Mouse (Mus musculus) MEL (cell line): Measurements from ENCODE around the gene Erc2. TPM values are rescaled to one million over a fixed set of nuclear protein-coding genes. Genes with fewer than 3 reads are reported as not detected.

ENCODE experiments used
- DNase-seq: peaks from one replicate; pipeline ENCODE4 v3.0.0; 2011; ENCODE audit warnings: low read depth, low spot score
- H3K27ac ChIP-seq: 2 replicates; pipeline ENCODE4 v1.5.1; 2012; ENCODE audit warnings: low read depth, mild to moderate bottlenecking, control low read depth, low read length, moderate library complexity; ENCODE audit not compliant: control insufficient read depth
- H3K27me3 ChIP-seq, 2 experiments: fragments of 150-350 bp in 1 of 2; sonication (generic) in 1 of 2; 2 replicates each; pipeline ENCODE4 v1.6.1; 2012; ENCODE audit warnings: low read length in 2 of 2, mild to moderate bottlenecking in 2 of 2, improper control_type of control experiment in 1 of 2, moderate library complexity in 1 of 2; ENCODE audit not compliant: insufficient read depth in 2 of 2, control insufficient read depth in 1 of 2
- H3K36me3 ChIP-seq, 2 experiments: 2 replicates each; pipeline ENCODE4 v1.6.1; 2012 to 2014; ENCODE audit warnings: low read length in 2 of 2, improper control_type of control experiment in 1 of 2, inconsistent platforms in 1 of 2, mild to moderate bottlenecking in 1 of 2; ENCODE audit not compliant: insufficient read depth in 2 of 2, control insufficient read depth in 1 of 2
- H3K4me1 ChIP-seq, 2 experiments: fragments of 150-350 bp in 1 of 2; sonication (generic) in 1 of 2; 2 replicates each; pipeline ENCODE4 v1.6.1; 2012; ENCODE audit warnings: low read length in 2 of 2, improper control_type of control experiment in 1 of 2, mild to moderate bottlenecking in 1 of 2; ENCODE audit not compliant: insufficient read depth in 2 of 2, control insufficient read depth in 1 of 2
- H3K4me3 ChIP-seq, 2 experiments: fragments of 150-350 bp in 1 of 2; sonication (generic) in 1 of 2; 2 replicates each; pipeline ENCODE4 v1.5.1; 2012; ENCODE audit warnings: low read depth in 2 of 2, low read length in 2 of 2, mild to moderate bottlenecking in 2 of 2, moderate library complexity in 2 of 2, control low read depth in 1 of 2, improper control_type of control experiment in 1 of 2; ENCODE audit not compliant: control insufficient read depth in 1 of 2, insufficient read depth in 1 of 2
- H3K79me2 ChIP-seq: 2 replicates; pipeline ENCODE4 v1.6.1; 2012; ENCODE audit warnings: mild to moderate bottlenecking, low read length, moderate library complexity; ENCODE audit not compliant: control insufficient read depth, poor library complexity, insufficient read depth
- H3K9ac ChIP-seq: 2 replicates; pipeline ENCODE4 v1.6.1; 2012; ENCODE audit warnings: low read depth, mild to moderate bottlenecking, control low read depth, low read length, moderate library complexity; ENCODE audit not compliant: control insufficient read depth, poor library complexity, severe bottlenecking
- H3K9me3 ChIP-seq: fragments of 150-350 bp; sonication (generic); replicated peaks from 2 replicates; pipeline ENCODE4 v1.6.1; 2012; ENCODE audit warnings: mild to moderate bottlenecking, low read length, improper control_type of control experiment, moderate library complexity; ENCODE audit not compliant: insufficient read depth
- BHLHE40 ChIP-seq: IDR thresholded peaks from 2 replicates; pipeline ENCODE4 v1.6.1; 2012; ENCODE audit warnings: low read depth, mild to moderate bottlenecking, inconsistent platforms, low read length, improper control_type of control experiment, borderline replicate concordance
- CHD1 ChIP-seq: IDR thresholded peaks from 2 replicates; pipeline ENCODE4 v1.6.1; 2012; ENCODE audit warnings: low read depth, mild to moderate bottlenecking, inconsistent platforms, low read length, improper control_type of control experiment
- CHD2 ChIP-seq: IDR thresholded peaks from 2 replicates; pipeline ENCODE4 v1.6.1; 2011; ENCODE audit warnings: low read length, improper control_type of control experiment
- CTCF ChIP-seq, 3 experiments: IDR thresholded peaks in 2 of 3; conservative IDR thresholded peaks in 1 of 3; 2 replicates each; pipeline ENCODE4 v1.5.1; 2011 to 2012; ENCODE audit warnings: low read length in 3 of 3, low read depth in 2 of 3, mild to moderate bottlenecking in 2 of 3, improper control_type of control experiment in 1 of 3, inconsistent platforms in 1 of 3, mixed read lengths in 1 of 3, moderate library complexity in 1 of 3; ENCODE audit not compliant: control insufficient read depth in 1 of 3, insufficient read depth in 1 of 3, poor library complexity in 1 of 3, severe bottlenecking in 1 of 3
- ELF1 ChIP-seq: IDR thresholded peaks from 2 replicates; pipeline ENCODE4 v1.6.1; 2014; ENCODE audit warnings: low read depth, mild to moderate bottlenecking, inconsistent platforms, low read length, improper control_type of control experiment, moderate library complexity
- EP300 ChIP-seq, 2 experiments: IDR thresholded peaks; 2 replicates each; pipeline ENCODE4 v1.6.1; 2011; ENCODE audit warnings: improper control_type of control experiment in 2 of 2, low read length in 2 of 2, low read depth in 1 of 2, mild to moderate bottlenecking in 1 of 2
- ETS1 ChIP-seq: IDR thresholded peaks from 2 replicates; pipeline ENCODE4 v1.6.1; 2012; ENCODE audit warnings: low read depth, mild to moderate bottlenecking, inconsistent platforms, low read length, improper control_type of control experiment, moderate library complexity
- MAX ChIP-seq: IDR thresholded peaks from 2 replicates; pipeline ENCODE4 v1.6.1; 2011; ENCODE audit warnings: low read length, improper control_type of control experiment
- MAZ ChIP-seq: IDR thresholded peaks from 2 replicates; pipeline ENCODE4 v1.6.1; 2012; ENCODE audit warnings: low read depth, mild to moderate bottlenecking, inconsistent platforms, low read length, improper control_type of control experiment
- MEF2A ChIP-seq: IDR thresholded peaks from 2 replicates; pipeline ENCODE4 v1.6.1; 2014; ENCODE audit warnings: low read depth, mild to moderate bottlenecking, inconsistent platforms, low read length, improper control_type of control experiment; ENCODE audit not compliant: poor library complexity, insufficient replicate concordance, severe bottlenecking; ENCODE audit errors: extremely low read depth
- MYB ChIP-seq: IDR thresholded peaks from 2 replicates; pipeline ENCODE4 v1.6.1; 2011; ENCODE audit warnings: mild to moderate bottlenecking, low read depth, low read length, improper control_type of control experiment
- NRF1 ChIP-seq: IDR thresholded peaks from 2 replicates; pipeline ENCODE4 v1.6.1; 2014; ENCODE audit warnings: low read depth, mild to moderate bottlenecking, inconsistent platforms, low read length, improper control_type of control experiment, moderate library complexity; ENCODE audit not compliant: poor library complexity, insufficient read depth, severe bottlenecking
- POLR2A ChIP-seq, 2 experiments: IDR thresholded peaks; 2 replicates each; pipeline ENCODE4 v1.6.1; 2011 to 2012; ENCODE audit warnings: low read length in 2 of 2, mild to moderate bottlenecking in 2 of 2, control low read depth in 1 of 2, improper control_type of control experiment in 1 of 2, low read depth in 1 of 2, moderate library complexity in 1 of 2; ENCODE audit not compliant: control insufficient read depth in 1 of 2, insufficient read depth in 1 of 2, poor library complexity in 1 of 2
- POLR2AphosphoS2 ChIP-seq: IDR thresholded peaks from 2 replicates; pipeline ENCODE4 v1.6.1; 2011; ENCODE audit warnings: low read length, improper control_type of control experiment
- SIN3A ChIP-seq: IDR thresholded peaks from 2 replicates; pipeline ENCODE4 v1.6.1; 2012; ENCODE audit warnings: low read length, improper control_type of control experiment, inconsistent platforms
- SMC3 ChIP-seq: IDR thresholded peaks from 2 replicates; pipeline ENCODE4 v1.6.1; 2011; ENCODE audit warnings: low read depth, low read length, improper control_type of control experiment
- TAL1 ChIP-seq: IDR thresholded peaks from 2 replicates; pipeline ENCODE4 v1.6.1; 2012; ENCODE audit warnings: mild to moderate bottlenecking, inconsistent platforms, low read length, moderate library complexity, mixed read lengths
- TCF12 ChIP-seq: IDR thresholded peaks from 2 replicates; pipeline ENCODE4 v1.6.1; 2014; ENCODE audit warnings: low read depth, mild to moderate bottlenecking, inconsistent platforms, low read length, improper control_type of control experiment, moderate library complexity
- ZNF384 ChIP-seq: IDR thresholded peaks from 2 replicates; pipeline ENCODE4 v1.6.1; 2012; ENCODE audit warnings: low read depth, mild to moderate bottlenecking, inconsistent platforms, low read length, improper control_type of control experiment
- polyA plus RNA-seq, 2 experiments: library from polyadenylated mRNA; stranded (reverse) in 1 of 2; unstranded in 1 of 2; fragments of >175 nt in 1 of 2; fragments of >200 nt in 1 of 2; gene quantifications; 2 replicates each; pipeline versions ENCODE4 v1.2.1 to v1.2.4; 2012; ENCODE audit warnings: low replicate concordance in 2 of 2, low read depth in 1 of 2; ENCODE audit not compliant: insufficient read length in 2 of 2, insufficient read depth in 1 of 2, missing spikeins in 1 of 2
- total RNA-seq: library from RNA; depleted of rRNA; stranded (reverse); fragments of 300-350 nt; gene quantifications from 2 replicates; pipeline ENCODE4 v1.2.3, GENCODE M21; 2012

Erc2 gene
- total and polyA plus RNA-seq, 3 experiments, result not detected

GRCm38 (mm10) chr14:28143998-28144397, 521.8 kb downstream of the Erc2 start:
- Histone ChIP-seq H3K9me3 (no peaks in the 10 kb centered on the region), H3K9ac (no peak overlapping the region), H3K4me1 (no peaks in the 10 kb centered on the region), H3K79me2 (no peaks in the 10 kb centered on the region), H3K4me3 (no peak overlapping the region), H3K36me3 (no peaks in the 10 kb centered on the region), H3K27ac (no peak overlapping the region), H3K27me3 (no peaks in the 10 kb centered on the region)
- no peak for TF ChIP-seq BHLHE40
- no peak for DNase-seq

- Histone ChIP-seq H3K4me1 (no peaks in the 10 kb centered on the region), H3K36me3 (no peaks in the 10 kb centered on the region), H3K4me3 (no peak overlapping the region), H3K9ac (no peak overlapping the region), H3K27me3 (no peaks in the 10 kb centered on the region), H3K79me2 (no peaks in the 10 kb centered on the region), H3K9me3 (no peaks in the 10 kb centered on the region), H3K27ac (no peak overlapping the region)
- DNase-seq, result no peak
- TF ChIP-seq MAX (no peak), POLR2AphosphoS2 (no peak), TCF12 (no peak), TAL1 (no peak), MYB (no peak), EP300 (IDR thresholded peaks at IDR 0.05; ENCODE audit: low read depth in 1 of 2, low read length in 2 of 2) (no peak), MAZ (no peak), ELF1 (no peak), CHD2 (no peak), ETS1 (no peak), POLR2A (IDR thresholded peaks at IDR 0.05; ENCODE audit: control insufficient read depth in 1 of 2, insufficient read depth in 1 of 2, low read depth in 1 of 2, low read length in 2 of 2, poor library complexity in 1 of 2) (no peak), ZNF384 (no peak), BHLHE40 (no peak), SIN3A (no peak), SMC3 (no peak), NRF1 (no peak), MEF2A (no peak), CTCF (IDR thresholded peaks at IDR 0.05 in 2 of 3, conservative IDR thresholded peaks at IDR 0.05 in 1 of 3; ENCODE audit: control insufficient read depth in 1 of 3, insufficient read depth in 1 of 3, low read depth in 2 of 3, low read length in 3 of 3, poor library complexity in 1 of 3, severe bottlenecking in 1 of 3) (no peak), CHD1 (no peak)
Measured at GRCm38 (mm10) chr14:28147201-28147600, 525.0 kb downstream of the Erc2 start.
